ENCODE assay signal across 11 mouse cellular contexts in the genomic region with DNA sequence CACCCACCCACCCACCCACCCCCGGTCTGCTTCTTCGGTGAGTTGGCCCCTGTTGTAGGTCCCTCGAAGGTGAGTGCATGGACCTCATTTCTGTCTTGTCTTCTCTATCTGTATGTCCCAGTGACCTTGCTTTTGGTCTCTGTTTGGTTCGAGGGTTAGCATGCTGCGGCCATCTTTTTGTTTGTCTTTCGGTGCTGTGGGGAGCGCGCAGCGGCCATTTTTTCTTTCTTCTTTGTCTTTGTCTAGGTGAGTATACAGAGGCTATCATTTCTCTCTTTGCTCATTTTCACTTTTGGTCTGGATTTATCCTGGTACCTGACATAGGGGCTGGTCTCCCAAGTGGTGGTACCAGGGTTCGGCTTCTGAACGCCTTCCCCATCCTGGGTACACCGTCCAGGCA.
"Had no signal": no experiment of that assay in that cellular context is flagged by ENCODE, and none has a peak within 500 bp of the region (broad histone marks: within the 10 kb centered on the region; RNA-seq: fewer than 3 reads in every experiment).

No protein-coding gene starts in this region.

- H3K9ac ChIP-seq: limb, embryonic 13.5 days; liver, embryonic 12.5 days; liver, embryonic 15.5 days; lung, embryonic 15.5 days; midbrain, embryonic 13.5 days; neural tube, embryonic 13.5 days had no signal

- H3K4me1 ChIP-seq: limb, embryonic 10.5 days; lung, embryonic 15.5 days; midbrain, embryonic 10.5 days; midbrain, embryonic 13.5 days; neural tube, embryonic 13.5 days had no signal

- H3K27me3 ChIP-seq: limb, embryonic 13.5 days; liver, embryonic 12.5 days; liver, embryonic 15.5 days; lung, embryonic 15.5 days; megakaryocyte, embryonic 14.5 days; midbrain, embryonic 13.5 days; neural tube, embryonic 13.5 days had no signal

- H3K9me3 ChIP-seq: liver, embryonic 12.5 days; liver, embryonic 15.5 days; lung, embryonic 15.5 days; megakaryocyte, embryonic 14.5 days; midbrain, embryonic 13.5 days had no signal

- H3K4me3 ChIP-seq: limb, embryonic 10.5 days; limb, embryonic 13.5 days; liver, embryonic 12.5 days; liver, embryonic 15.5 days; lung, embryonic 15.5 days; megakaryocyte, embryonic 14.5 days; midbrain, embryonic 10.5 days; midbrain, embryonic 13.5 days; myocyte; neural tube, embryonic 13.5 days had no signal

- H3K27ac ChIP-seq: limb, embryonic 10.5 days; limb, embryonic 13.5 days; liver, embryonic 12.5 days; liver, embryonic 15.5 days; lung, embryonic 15.5 days; midbrain, embryonic 10.5 days; midbrain, embryonic 13.5 days; neural tube, embryonic 13.5 days; stomach, postnatal 0 days had no signal

- H3K36me3 ChIP-seq: lung, embryonic 15.5 days had no signal
